Mouse (Mus musculus): Measurements from ENCODE around the gene Teddm1a.

GRCm38 (mm10) chr1:153909213-153909962 lies 17.8 kb downstream of the Teddm1a start:
- TF ChIP-seq TAL1 (IDR thresholded peaks at IDR 0.05; ENCODE audit: low read length) (no peak), GATA1 (IDR thresholded peaks at IDR 0.05; ENCODE audit: low read length) (no peak)

All from erythroblast, embryonic 14.5 days (primary cell).